Mouse (Mus musculus) adrenal gland (tissue): ENCODE results near the gene Stxbp1.

Source experiments
- intact Hi-C: fragments of 180-260 bp; cut with DNase I; formaldehyde crosslinking; loops from one replicate; pipeline ENCODE4 v1.15.1; 2025

The Stxbp1 gene

GRCm38 (mm10) chr2:32798251-32798962, 48.6 kb downstream of the Stxbp1 start:
- intact Hi-C loops, result no loop called here

GRCm38 (mm10) chr2:32795748-32796418, 51.2 kb downstream of the Stxbp1 start:
- intact Hi-C loops, result no loop called here

GRCm38 (mm10) chr2:32791297-32791696, 55.7 kb downstream of the Stxbp1 start:
- intact Hi-C loops, result no loop called here

GRCm38 (mm10) chr2:32788581-32788980, 58.5 kb downstream of the Stxbp1 start:
- intact Hi-C loops, result loop anchor here (10.0 kb wide), 1 partner anchor 136 kb away; no protein-coding TSS in a partner anchor

GRCm38 (mm10) chr2:32787176-32787575, 59.9 kb downstream of the Stxbp1 start:
- intact Hi-C loops, result loop anchor here (2.0 to 10.0 kb wide), 2 partner anchors 70 to 138 kb away; no protein-coding TSS in a partner anchor

GRCm38 (mm10) chr2:32784048-32784681, 62.9 kb downstream of the Stxbp1 start, which contains the start of gene Cfap157:
TSS of gene Cfap157 (minus strand) at chr2:32784428.
- intact Hi-C loops, result loop anchor here (10.0 kb wide), 1 partner anchor 141 kb away; no protein-coding TSS in a partner anchor

- intact Hi-C loops, result loop anchor here (10.0 kb wide), 1 partner anchor 143 kb away; no protein-coding TSS in a partner anchor
Observed at GRCm38 (mm10) chr2:32781710-32782109, 65.3 kb downstream of the Stxbp1 start.

GRCm38 (mm10) chr2:32779714-32780113, 67.3 kb downstream of the Stxbp1 start:
- intact Hi-C loops, result loop anchor here (10.0 kb wide), 1 partner anchor 145 kb away; no protein-coding TSS in a partner anchor

- intact Hi-C loops, result no loop called here
Observed at GRCm38 (mm10) chr2:32779131-32779530, 67.9 kb downstream of the Stxbp1 start.

GRCm38 (mm10) chr2:32778081-32778480, 69.0 kb downstream of the Stxbp1 start:
- intact Hi-C loops, result no loop called here

GRCm38 (mm10) chr2:32776192-32776591, 70.9 kb downstream of the Stxbp1 start:
- intact Hi-C loops, result no loop called here

- intact Hi-C loops, result no loop called here
Observed at GRCm38 (mm10) chr2:32775359-32776074, 71.5 kb downstream of the Stxbp1 start, which contains the start of the genes Ttc16 and Ptrh1. TSS of gene Ttc16 (minus strand) at chr2:32775633. TSS of gene Ptrh1 (plus strand) at chr2:32775786.

- intact Hi-C loops, result no loop called here
Observed at GRCm38 (mm10) chr2:32772626-32773279, 74.3 kb downstream of the Stxbp1 start.

GRCm38 (mm10) chr2:32771886-32772285, 75.2 kb downstream of the Stxbp1 start:
- intact Hi-C loops, result no loop called here

GRCm38 (mm10) chr2:32769327-32770085, 77.5 kb downstream of the Stxbp1 start:
- intact Hi-C loops, result no loop called here

GRCm38 (mm10) chr2:32768661-32769285, 78.3 kb downstream of the Stxbp1 start:
- intact Hi-C loops, result no loop called here

GRCm38 (mm10) chr2:32767241-32767640, 79.8 kb downstream of the Stxbp1 start:
- intact Hi-C loops, result no loop called here

- intact Hi-C loops, result no loop called here
Observed at GRCm38 (mm10) chr2:32763353-32763752, 83.7 kb downstream of the Stxbp1 start.

GRCm38 (mm10) chr2:32761859-32762258, 85.2 kb downstream of the Stxbp1 start:
- intact Hi-C loops, result no loop called here
